Mouse (Mus musculus): Measurements from ENCODE around the gene Nqo2. TPM values are rescaled to one million over a fixed set of nuclear protein-coding genes. Genes with fewer than 3 reads are reported as not detected.
A peak's percentile ranks its signal among the peaks of the same experiment; 100 is the strongest.
"Not testable (repeated sequence)": the region's sequence is repeated elsewhere in the genome, so short reads cannot be mapped to it uniquely, and the experiment has no call there.

Gene Nqo2
- polyA plus RNA-seq, 1 experiment from 2014 or later, result 22.5 TPM

DNA sequence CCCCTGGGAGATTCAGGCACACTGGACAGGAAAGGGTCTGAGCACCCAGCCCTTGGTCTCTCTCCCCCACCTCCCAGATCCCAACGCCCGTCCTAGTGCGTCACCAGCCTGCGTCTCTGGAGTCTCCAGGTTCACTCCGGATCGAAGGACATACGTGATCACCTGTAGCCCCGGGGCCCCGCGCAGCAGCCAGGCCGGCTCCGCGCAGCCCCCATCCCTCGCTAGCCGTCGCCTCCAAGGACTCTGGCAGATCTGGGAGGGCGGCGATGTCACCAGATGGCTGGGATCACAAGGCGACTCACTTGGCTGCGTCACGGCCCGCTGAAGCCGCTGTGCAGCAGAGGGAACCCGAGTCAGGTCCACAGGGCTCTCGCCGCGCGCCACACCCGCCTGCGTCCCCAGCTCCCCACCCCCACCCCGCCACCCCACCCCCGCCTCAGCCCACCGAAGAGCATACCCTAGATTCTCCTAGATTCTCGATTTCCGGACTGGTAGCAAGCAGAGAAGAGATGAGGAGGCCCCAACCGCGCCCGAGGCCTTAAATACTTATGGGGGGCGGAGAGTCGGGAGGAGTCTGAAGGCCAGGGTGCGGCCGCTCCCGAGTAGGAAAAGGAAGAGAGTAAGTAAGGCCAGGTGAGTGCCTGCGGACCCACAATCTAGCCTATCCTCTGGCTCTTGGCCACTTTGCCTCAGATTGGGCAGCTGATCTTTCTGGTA is 28.9 kb upstream of the Nqo2 start:
- Histone ChIP-seq H3K27me3 (ENCODE audit: insufficient read depth, low read length) (no peaks in the 10 kb centered on the region), H3K36me3 (replicated peaks; ENCODE audit: insufficient read depth, low read length) (no peaks in the 10 kb centered on the region), H3K27ac (ENCODE audit: low read depth) (peak overlapping the region; percentile 64), H3K4me1 (ENCODE audit: insufficient read depth) (peaks cover 5% of the 10 kb centered on the region; the same call in 1 of the 2 replicates), H3K4me3 (ENCODE audit: low read depth, low read length) (peak overlapping the region; percentile 63), H3K4me2 (ENCODE audit: low read depth, low read length) (peak overlapping the region; percentile 75), H3K9ac (replicated peaks) (peak overlapping the region; percentile 69), H3K9me3 (ENCODE audit: low read length) (no peaks in the 10 kb centered on the region)
- 1% methylated on average over 37 of the region's 44 CpGs for WGBS (ENCODE audit: insufficient replicate concordance)
- ATAC-seq (peak; percentile 73), DNase-seq (peak; percentile 41)
- no peak for TF ChIP-seq CTCF (IDR thresholded peaks at IDR 0.05; ENCODE audit: low read depth)
- TF ChIP-seq EP300 (IDR thresholded peaks at IDR 0.05; ENCODE audit: low read depth), result no peak

DNA sequence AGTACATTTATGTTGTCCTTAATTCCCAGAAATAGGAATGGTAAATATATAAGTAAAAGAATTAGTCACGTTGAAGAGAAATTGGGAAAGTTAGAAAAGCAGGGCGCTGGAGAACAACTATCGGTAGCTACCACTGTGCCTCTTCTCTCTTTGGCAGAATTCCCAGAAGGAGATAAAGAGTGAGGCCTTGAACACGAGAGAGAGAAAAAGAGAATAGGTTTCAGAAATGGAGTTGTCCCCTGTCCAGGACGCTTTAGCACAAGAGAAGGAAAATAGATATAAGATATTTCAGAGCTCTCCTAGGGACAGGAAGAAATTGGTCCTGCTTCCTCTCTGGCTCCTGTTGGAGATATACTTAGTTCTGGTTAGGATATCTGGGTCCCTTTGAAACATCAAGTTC is 27.3 kb upstream of the Nqo2 start:
- Histone ChIP-seq H3K27me3 (ENCODE audit: insufficient read depth, low read length) (no peaks in the 10 kb centered on the region), H3K36me3 (replicated peaks; ENCODE audit: insufficient read depth, low read length) (no peaks in the 10 kb centered on the region), H3K9ac (replicated peaks) (no peak overlapping the region), H3K4me2 (ENCODE audit: low read depth, low read length) (no peak overlapping the region), H3K4me1 (ENCODE audit: insufficient read depth) (peaks cover 5% of the 10 kb centered on the region; the same call in 1 of the 2 replicates), H3K9me3 (ENCODE audit: low read length) (no peaks in the 10 kb centered on the region), H3K4me3 (ENCODE audit: low read depth, low read length) (no peak overlapping the region), H3K27ac (ENCODE audit: low read depth) (no peak overlapping the region)
- WGBS (ENCODE audit: insufficient replicate concordance), result 58% methylated on average over 5 of the region's 5 CpGs
- ATAC-seq (no peak), DNase-seq (no peak)
- TF ChIP-seq CTCF (IDR thresholded peaks at IDR 0.05; ENCODE audit: low read depth), result no peak
- TF ChIP-seq EP300 (IDR thresholded peaks at IDR 0.05; ENCODE audit: low read depth), result no peak

DNA sequence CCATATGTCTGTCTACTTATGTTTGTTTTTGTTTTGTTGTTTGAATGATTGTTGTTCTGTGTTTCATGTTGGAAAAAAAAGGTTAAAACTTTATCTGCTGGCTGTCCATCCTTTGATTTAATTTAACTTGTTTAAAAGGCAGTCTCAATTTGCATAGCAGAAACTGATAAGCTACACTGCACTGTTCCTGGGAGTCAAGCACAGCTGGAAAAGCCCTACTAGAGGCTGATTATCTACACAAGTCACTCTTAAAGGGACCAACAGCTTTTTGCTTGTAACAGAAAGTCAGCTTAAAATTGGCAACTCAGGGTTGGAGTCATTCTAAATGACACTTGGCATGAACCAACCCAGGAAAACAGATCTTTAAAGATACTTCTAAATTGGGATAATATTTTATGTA is 26.9 kb upstream of the Nqo2 start:
- not testable (repeated sequence) for H3K27me3 ChIP-seq (ENCODE audit: insufficient read depth, low read length); DNase-seq; H3K36me3 ChIP-seq (replicated peaks; ENCODE audit: insufficient read depth, low read length); H3K9ac ChIP-seq (replicated peaks); H3K9me3 ChIP-seq (ENCODE audit: low read length); H3K27ac ChIP-seq (ENCODE audit: low read depth); H3K4me1 ChIP-seq (ENCODE audit: insufficient read depth); H3K4me2 ChIP-seq (ENCODE audit: low read depth, low read length); H3K4me3 ChIP-seq (ENCODE audit: low read depth, low read length); ATAC-seq

DNA sequence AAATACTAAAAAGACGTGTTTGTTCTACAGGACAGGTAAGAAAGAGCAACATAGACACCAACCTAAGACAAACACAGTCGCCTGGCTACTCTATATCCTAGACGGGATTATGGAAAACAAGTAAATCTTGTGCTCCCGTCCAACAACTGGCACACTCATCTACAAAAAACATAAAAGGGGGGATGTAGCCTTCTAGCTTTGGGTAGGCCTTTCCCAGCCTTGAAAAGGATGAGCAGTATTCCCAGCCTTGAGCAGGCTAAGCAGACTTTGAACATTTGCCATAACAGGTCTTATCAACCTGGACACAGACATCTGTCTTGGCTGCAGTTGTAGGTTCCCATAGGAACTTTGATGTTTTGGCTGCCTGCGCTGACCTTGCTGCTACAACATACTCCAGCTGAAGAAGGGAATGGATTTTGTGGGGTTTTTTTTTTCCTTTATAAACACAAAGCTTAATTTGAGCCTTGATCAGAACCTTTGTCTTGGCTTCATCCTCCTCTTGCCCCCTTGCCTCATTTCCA is 23.1 kb upstream of the Nqo2 start:
- H3K9me3 ChIP-seq (ENCODE audit: low read length), result no peaks in the 10 kb centered on the region
- ATAC-seq, result no peak
- no peak for DNase-seq
- no peaks in the 10 kb centered on the region for H3K36me3 ChIP-seq (replicated peaks; ENCODE audit: insufficient read depth, low read length)
- H3K4me2 ChIP-seq (ENCODE audit: low read depth, low read length), result no peak overlapping the region
- no peak overlapping the region for H3K4me3 ChIP-seq (ENCODE audit: low read depth, low read length)
- TF ChIP-seq CTCF (IDR thresholded peaks at IDR 0.05; ENCODE audit: low read depth) (no peak), EP300 (IDR thresholded peaks at IDR 0.05; ENCODE audit: low read depth) (no peak)
- H3K27ac ChIP-seq (ENCODE audit: low read depth), result no peak overlapping the region
- H3K9ac ChIP-seq (replicated peaks), result no peak overlapping the region
- H3K4me1 ChIP-seq (ENCODE audit: insufficient read depth), result no peaks in the 10 kb centered on the region
- 74% methylated on average over 5 of the region's 5 CpGs for WGBS (ENCODE audit: insufficient replicate concordance)
- H3K27me3 ChIP-seq (ENCODE audit: insufficient read depth, low read length), result no peaks in the 10 kb centered on the region

DNA sequence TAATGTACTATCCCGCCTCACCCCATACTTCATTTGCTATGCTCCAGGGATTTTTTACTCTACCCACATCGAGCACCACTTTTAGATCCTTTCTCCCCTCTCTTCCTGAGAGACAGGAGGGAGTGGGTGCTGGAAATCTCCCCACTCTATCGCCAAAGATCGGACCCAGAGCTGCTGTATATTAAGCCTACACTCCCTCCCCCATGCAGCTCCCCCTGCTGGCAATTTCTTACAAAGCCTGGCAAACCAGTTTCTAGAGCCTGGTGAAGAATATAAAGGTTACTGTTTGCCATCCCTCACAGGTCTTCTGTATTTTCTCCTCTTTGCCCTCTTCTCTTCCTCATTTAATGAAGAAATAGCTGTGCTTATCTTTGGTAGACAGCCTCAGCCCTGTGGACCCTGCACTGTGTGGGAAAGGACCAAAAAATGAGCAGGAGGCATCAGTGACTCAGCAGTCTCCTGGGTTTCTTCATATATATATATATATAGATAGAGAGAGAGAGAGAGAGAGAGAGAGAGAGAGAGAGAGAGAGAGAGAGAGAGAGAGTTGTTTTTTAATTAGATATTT is 22.2 kb upstream of the Nqo2 start:
- ATAC-seq, result no peak
- no peak for DNase-seq
- Histone ChIP-seq H3K27me3 (ENCODE audit: insufficient read depth, low read length) (no peaks in the 10 kb centered on the region), H3K4me3 (ENCODE audit: low read depth, low read length) (no peak overlapping the region), H3K4me1 (ENCODE audit: insufficient read depth) (no peaks in the 10 kb centered on the region), H3K4me2 (ENCODE audit: low read depth, low read length) (no peak overlapping the region), H3K36me3 (replicated peaks; ENCODE audit: insufficient read depth, low read length) (no peaks in the 10 kb centered on the region), H3K27ac (ENCODE audit: low read depth) (no peak overlapping the region), H3K9ac (replicated peaks) (no peak overlapping the region), H3K9me3 (ENCODE audit: low read length) (no peaks in the 10 kb centered on the region)
- WGBS (ENCODE audit: insufficient replicate concordance), result 42% methylated on average over 4 of the region's 4 CpGs
- TF ChIP-seq EP300 (IDR thresholded peaks at IDR 0.05; ENCODE audit: low read depth) (no peak), CTCF (IDR thresholded peaks at IDR 0.05; ENCODE audit: low read depth) (peak; percentile 58)

DNA sequence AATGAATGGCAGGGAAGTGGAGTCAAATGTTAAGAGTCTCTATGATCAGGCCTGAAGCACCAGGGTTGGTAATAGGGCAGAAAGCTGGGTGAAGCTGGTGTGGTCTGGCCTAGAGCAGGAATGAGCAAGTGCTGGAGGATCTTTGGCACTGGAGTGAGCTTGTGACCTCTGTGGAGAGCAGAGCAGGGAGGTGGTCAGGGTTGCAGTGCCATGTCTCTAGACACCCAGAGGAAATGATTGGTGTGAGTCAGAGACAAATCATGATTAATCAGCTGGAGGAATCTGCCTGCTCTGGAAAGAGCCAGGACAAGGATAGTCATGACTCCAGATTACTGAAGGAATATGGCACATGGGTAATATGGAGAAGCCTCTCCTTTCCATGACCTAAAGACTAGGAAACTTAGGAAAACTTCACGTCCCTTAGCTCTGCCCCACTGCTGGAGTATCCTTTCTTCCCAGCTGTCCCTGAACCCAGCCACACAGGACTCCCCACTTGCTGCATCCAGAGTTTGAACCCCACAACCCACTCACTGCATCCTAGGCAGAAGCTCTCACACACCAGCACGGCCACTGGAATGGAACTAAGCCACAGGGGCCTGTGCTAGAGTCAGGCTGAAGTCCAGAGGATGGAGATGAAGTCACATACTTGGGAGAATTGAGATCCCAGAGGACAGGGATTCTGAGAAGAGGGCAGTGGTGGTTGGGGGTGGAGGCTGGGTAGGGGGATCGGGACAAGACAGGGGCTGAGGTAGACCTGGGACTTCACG is 13.0 kb upstream of the Nqo2 start:
- no peak overlapping the region for H3K9ac ChIP-seq (replicated peaks)
- TF ChIP-seq CTCF (IDR thresholded peaks at IDR 0.05; ENCODE audit: low read depth) (no peak), EP300 (IDR thresholded peaks at IDR 0.05; ENCODE audit: low read depth) (no peak)
- no peak overlapping the region for H3K27ac ChIP-seq (ENCODE audit: low read depth)
- no peaks in the 10 kb centered on the region for H3K9me3 ChIP-seq (ENCODE audit: low read length)
- 82% methylated on average over 4 of the region's 4 CpGs for WGBS (ENCODE audit: insufficient replicate concordance)
- H3K4me1 ChIP-seq (ENCODE audit: insufficient read depth), result no peaks in the 10 kb centered on the region
- ATAC-seq, result no peak
- H3K27me3 ChIP-seq (ENCODE audit: insufficient read depth, low read length), result no peaks in the 10 kb centered on the region
- no peaks in the 10 kb centered on the region for H3K36me3 ChIP-seq (replicated peaks; ENCODE audit: insufficient read depth, low read length)
- H3K4me3 ChIP-seq (ENCODE audit: low read depth, low read length), result no peak overlapping the region
- no peak for DNase-seq
- no peak overlapping the region for H3K4me2 ChIP-seq (ENCODE audit: low read depth, low read length)
